Mouse (Mus musculus) stomach, postnatal 0 days (tissue): ENCODE results near the gene Ndufc2. TPM values are rescaled to one million over a fixed set of nuclear protein-coding genes. Genes with fewer than 3 reads are reported as not detected.
A peak's percentile ranks its signal among the peaks of the same experiment; 100 is the strongest.

ENCODE experiments used
- ATAC-seq: fragments of 200-750 bp; cut with Nextera tagmentation; 2 replicates; pipeline ENCODE4 v1.8.0; 2017; ENCODE audit not compliant: low FRiP score, low TSS enrichment
- DNase-seq: peaks from one replicate; pipeline ENCODE4 v3.0.0-alpha.2; 2016; ENCODE audit warnings: low spot score
- H3K27ac ChIP-seq: fragments of 300-500 bp; sonication (generic); replicated peaks from 2 replicates; pipeline ENCODE4 v1.5.1; 2014; ENCODE audit warnings: mild to moderate bottlenecking, control low read depth
- H3K27me3 ChIP-seq: fragments of 300-500 bp; sonication (generic); 2 replicates; pipeline ENCODE4 v1.6.1; 2014; ENCODE audit warnings: low read length; ENCODE audit not compliant: control insufficient read depth, insufficient read depth
- H3K36me3 ChIP-seq: fragments of 300-500 bp; sonication (generic); 2 replicates; pipeline ENCODE4 v1.6.1; 2014; ENCODE audit warnings: low read length, mixed read lengths; ENCODE audit not compliant: control insufficient read depth, insufficient read depth
- H3K4me1 ChIP-seq: fragments of 300-500 bp; sonication (generic); replicated peaks from 2 replicates; pipeline ENCODE4 v1.6.1; 2014; ENCODE audit warnings: antibody characterized with exemption; ENCODE audit not compliant: control insufficient read depth, insufficient read depth
- H3K4me2 ChIP-seq: fragments of 300-500 bp; sonication (generic); replicated peaks from 2 replicates; pipeline ENCODE4 v1.6.1; 2014; ENCODE audit warnings: low read depth, mild to moderate bottlenecking, control low read depth, moderate library complexity
- H3K4me3 ChIP-seq: fragments of 300-500 bp; sonication (generic); 2 replicates; pipeline ENCODE4 v1.5.1; 2014; ENCODE audit warnings: low read depth, low read length, control low read depth
- H3K9ac ChIP-seq: fragments of 300-500 bp; sonication (generic); 2 replicates; pipeline ENCODE4 v1.6.1; 2014; ENCODE audit warnings: mild to moderate bottlenecking, low read length, control low read depth, mixed read lengths
- H3K9me3 ChIP-seq: fragments of 300-500 bp; sonication (generic); 2 replicates; pipeline ENCODE4 v1.6.1; 2016; ENCODE audit warnings: low read length; ENCODE audit not compliant: control insufficient read depth
- CTCF ChIP-seq: IDR thresholded peaks from 2 replicates; pipeline ENCODE4 v1.5.1; 2016; ENCODE audit warnings: antibody characterized with exemption, low read depth, mild to moderate bottlenecking, moderate library complexity
- EP300 ChIP-seq: optimal IDR thresholded peaks from 2 replicates; pipeline ENCODE3; 2016; ENCODE audit warnings: antibody characterized with exemption
- WGBS: fragments of 180-500 bp; shearing (Covaris S2); extraction: QIAGEN DNeasy Blood & Tissue Kit; methylation state at CpG from one replicate; pipeline ENCODE4 v1.1.7; 2014; 5-methylcytosine and 5-hydroxymethylcytosine counted together
- polyA plus RNA-seq: library from polyadenylated mRNA; unstranded; fragments of >200 nt; fragmentation: Nextera tagmentation; extraction: Ambion mirVana; gene quantifications from 2 replicates; pipeline ENCODE4 v1.2.1, GENCODE M21; 2015

Ndufc2 gene
- polyA plus RNA-seq = 415 and 439 TPM in 2 replicates

GRCm38 (mm10) chr7:97399960-97400715 lies at the start of gene Ndufc2:
Gene Ndufc2 (plus strand): TSS chr7:97400003.
- Histone ChIP-seq H3K4me1 (peaks cover 4% of the 10 kb centered on the region; the same call in 1 of the 2 replicates), H3K4me3 (peak within 1 kb of the TSS; percentile 97), H3K9ac (peak within 1 kb of the TSS; percentile 98), H3K27ac (peak within 1 kb of the TSS; percentile 89), H3K4me2 (peak within 1 kb of the TSS; percentile 73), H3K9me3 (no peaks in the 10 kb centered on the region), H3K36me3 (no peaks in the 10 kb centered on the region), H3K27me3 (no peaks in the 10 kb centered on the region)
- peak; percentile 82 for DNase-seq
- WGBS = under 1% methylated on average over 54 of the region's 54 CpGs
- TF ChIP-seq CTCF = no peak
- ATAC-seq = peak; percentile 94

- Histone ChIP-seq H3K4me3 (no peak overlapping the region), H3K27ac (no peak overlapping the region), H3K4me2 (no peak overlapping the region), H3K36me3 (no peaks in the 10 kb centered on the region), H3K9ac (no peak overlapping the region), H3K27me3 (no peaks in the 10 kb centered on the region), H3K9me3 (no peaks in the 10 kb centered on the region), H3K4me1 (no peaks in the 10 kb centered on the region)
- DNase-seq = no peak
- WGBS = 96% methylated on average over 5 of the region's 5 CpGs
- ATAC-seq = no peak
- TF ChIP-seq CTCF (no peak), EP300 (no peak)
Measured at GRCm38 (mm10) chr7:97350891-97351290, 48.9 kb upstream of the Ndufc2 start.

- DNase-seq = no peak
- H3K36me3 ChIP-seq = no peaks in the 10 kb centered on the region
- TF ChIP-seq CTCF (no peak), EP300 (no peak)
Measured at GRCm38 (mm10) chr7:97351792-97352513, 47.9 kb upstream of the Ndufc2 start.

GRCm38 (mm10) chr7:97353356-97353755 lies 46.4 kb upstream of the Ndufc2 start:
- no peak for ATAC-seq
- peak; percentile 3 for DNase-seq
- Histone ChIP-seq H3K27me3 (no peaks in the 10 kb centered on the region), H3K36me3 (no peaks in the 10 kb centered on the region), H3K9me3 (no peaks in the 10 kb centered on the region), H3K4me1 (no peaks in the 10 kb centered on the region), H3K27ac (no peak overlapping the region), H3K4me2 (no peak overlapping the region), H3K4me3 (no peak overlapping the region), H3K9ac (no peak overlapping the region)
- 83% methylated on average over 6 of the region's 6 CpGs for WGBS
- TF ChIP-seq CTCF (no peak), EP300 (no peak)

More at GRCm38 (mm10) chr7:97351792-97352513, 47.9 kb upstream of the Ndufc2 start:
- no peaks in the 10 kb centered on the region for H3K4me1 ChIP-seq
- 85% methylated on average over 11 of the region's 11 CpGs for WGBS
- no peak overlapping the region for H3K4me2 ChIP-seq
- no peak for ATAC-seq
- no peak overlapping the region for H3K4me3 ChIP-seq
- no peak overlapping the region for H3K27ac ChIP-seq
- H3K9me3 ChIP-seq = no peaks in the 10 kb centered on the region
- H3K9ac ChIP-seq = no peak overlapping the region
- H3K27me3 ChIP-seq = no peaks in the 10 kb centered on the region

GRCm38 (mm10) chr7:97355068-97355841 lies 44.5 kb upstream of the Ndufc2 start:
- H3K36me3 ChIP-seq = no peaks in the 10 kb centered on the region
- H3K27me3 ChIP-seq = no peaks in the 10 kb centered on the region
- no peak for ATAC-seq
- no peak overlapping the region; the same call in 1 of the 2 replicates for H3K27ac ChIP-seq
- peak; percentile 17 for DNase-seq
- no peaks in the 10 kb centered on the region for H3K4me1 ChIP-seq
- TF ChIP-seq CTCF = peak; percentile 17; the same call in 1 of the 2 replicates
- TF ChIP-seq EP300 = no peak
- WGBS = 37% methylated on average over 13 of the region's 13 CpGs
- no peak overlapping the region for H3K9ac ChIP-seq
- H3K4me3 ChIP-seq = no peak overlapping the region
- H3K9me3 ChIP-seq = no peaks in the 10 kb centered on the region
- no peak overlapping the region for H3K4me2 ChIP-seq
